Mouse (Mus musculus): ENCODE results near the gene Slc13a4. TPM values are rescaled to one million over a fixed set of nuclear protein-coding genes. Genes with fewer than 3 reads are reported as not detected.

The Slc13a4 gene
- polyA plus RNA-seq, 1 experiment from 2014 or later, result 0.21 TPM

- H3K9me3 ChIP-seq, result no peaks in the 10 kb centered on the region
- no peak overlapping the region for H3K4me3 ChIP-seq (replicated peaks)
- H3K9ac ChIP-seq (replicated peaks), result no peak overlapping the region
- no peak for ATAC-seq (ENCODE audit: insufficient number of reproducible peaks, insufficient read depth, low FRiP score, low TSS enrichment, low read depth)
- H3K27ac ChIP-seq, result no peak overlapping the region
- no peaks in the 10 kb centered on the region for H3K4me1 ChIP-seq (replicated peaks)
- no peak overlapping the region for H3K4me2 ChIP-seq
- H3K36me3 ChIP-seq, result peaks cover 82% of the 10 kb centered on the region
- no peaks in the 10 kb centered on the region for H3K27me3 ChIP-seq
- WGBS, result 97% methylated on average over 1 of the region's 1 CpGs
Measured at GRCm38 (mm10) chr6:35229415-35229814, 78.5 kb downstream of the Slc13a4 start.

GRCm38 (mm10) chr6:35225696-35226095, 82.2 kb downstream of the Slc13a4 start:
- Histone ChIP-seq H3K36me3 (peaks cover 69% of the 10 kb centered on the region), H3K9me3 (no peaks in the 10 kb centered on the region), H3K27ac (no peak overlapping the region), H3K4me2 (no peak overlapping the region), H3K27me3 (no peaks in the 10 kb centered on the region), H3K4me1 (replicated peaks) (no peaks in the 10 kb centered on the region), H3K9ac (replicated peaks) (no peak overlapping the region), H3K4me3 (replicated peaks) (no peak overlapping the region)
- no peak for ATAC-seq (ENCODE audit: insufficient number of reproducible peaks, insufficient read depth, low FRiP score, low TSS enrichment, low read depth)
- WGBS, result 93% methylated on average over 4 of the region's 4 CpGs

Other genes with a start within 250 kb of the Slc13a4 start
- 26.6 and 29.1 TPM in 2 replicates for gene Cnot4, start 174.4 kb downstream of the Slc13a4 start, polyA plus RNA-seq (2016; fragmentation: Nextera tagmentation; extraction: Ambion mirVana)
- gene Nup205, start 130.7 kb downstream of the Slc13a4 start, polyA plus RNA-seq (2016; fragmentation: Nextera tagmentation; extraction: Ambion mirVana), result 47.3 and 51.3 TPM in 2 replicates
- gene Fam180a, start 18.0 kb upstream of the Slc13a4 start, polyA plus RNA-seq (2016; fragmentation: Nextera tagmentation; extraction: Ambion mirVana), result not detected in 2 replicates
- 149 and 159 TPM in 2 replicates for gene Mtpn, start 231.8 kb upstream of the Slc13a4 start, polyA plus RNA-seq (2016; fragmentation: Nextera tagmentation; extraction: Ambion mirVana)